Mouse (Mus musculus) gastrocnemius, postnatal 14 days (tissue): Measurements from ENCODE around the gene Sdad1. TPM values are rescaled to one million over a fixed set of nuclear protein-coding genes. Genes with fewer than 3 reads are reported as not detected.

Experiments
- DNase-seq: peaks from one replicate; pipeline ENCODE4 v3.0.0; 2021; ENCODE audit warnings: mixed read lengths
- intact Hi-C: fragments of 180-260 bp; cut with DNase I; formaldehyde crosslinking; loops from one replicate; pipeline ENCODE4 v1.15.1; 2025; ENCODE audit warnings: low total_unique reads
- total RNA-seq, 2 experiments: library from RNA; stranded (reverse); gene quantifications; 2 replicates each; pipeline ENCODE4 v1.2.3; 2021

The Sdad1 gene
- total RNA-seq, 2 experiments from 2014 or later, result 16.2 TPM

- intact Hi-C loops, result no loop called here
- no peak for DNase-seq
Observed at GRCm38 (mm10) chr5:92252797-92253343, 57.4 kb downstream of the Sdad1 start.

- no peak for DNase-seq
- intact Hi-C loops, result no loop called here
Observed at GRCm38 (mm10) chr5:92252031-92252430, 58.2 kb downstream of the Sdad1 start.

- DNase-seq, result no peak
- intact Hi-C loops, result no loop called here
Observed at GRCm38 (mm10) chr5:92248614-92249013, 61.7 kb downstream of the Sdad1 start.

- intact Hi-C loops, result no loop called here
- DNase-seq, result no peak
Observed at GRCm38 (mm10) chr5:92245483-92245882, 64.8 kb downstream of the Sdad1 start.

- intact Hi-C loops, result loop anchor here (5.0 kb wide), 1 partner anchor 53 kb away; no protein-coding TSS in a partner anchor
- DNase-seq, result no peak
Observed at GRCm38 (mm10) chr5:92244900-92245299, 65.4 kb downstream of the Sdad1 start.

- intact Hi-C loops, result loop anchor here (5.0 kb wide), 1 partner anchor 48 kb away; no protein-coding TSS in a partner anchor
- DNase-seq, result no peak
Observed at GRCm38 (mm10) chr5:92240769-92241168, 69.5 kb downstream of the Sdad1 start.

GRCm38 (mm10) chr5:92239333-92240232 is 70.7 kb downstream of the Sdad1 start:
- peak; percentile 43 for DNase-seq
- intact Hi-C loops, result loop anchor here (5.0 kb wide), 1 partner anchor 47 kb away; no protein-coding TSS in a partner anchor

- intact Hi-C loops, result no loop called here
- DNase-seq, result no peak
Observed at GRCm38 (mm10) chr5:92234939-92235557, 75.2 kb downstream of the Sdad1 start.

Other genes starting within 250 kb of the Sdad1 start
- gene G3bp2, start 226.8 kb downstream of the Sdad1 start, total RNA-seq, result 10 to 100 TPM; 54.5 to 55.8 TPM
- 10 to 100 TPM; 53.9 to 61.5 TPM for gene Uso1, start 172.5 kb downstream of the Sdad1 start, total RNA-seq
- gene U90926, start 95.1 kb downstream of the Sdad1 start, total RNA-seq, result not detected
- under 1 TPM in 1 of 2 experiments, not detected in 1; 0.08 TPM for gene Ppef2, start 54.2 kb downstream of the Sdad1 start, total RNA-seq
- 1 to 10 TPM; 5.7 to 8.3 TPM for gene Naaa, start 32.3 kb downstream of the Sdad1 start, total RNA-seq
- gene Cxcl9, start 17.6 kb upstream of the Sdad1 start, total RNA-seq, result 1 to 10 TPM in 1 of 2 experiments, under 1 TPM in 1; 0.90 to 1.4 TPM
- 100 to 1,000 TPM; 314 to 411 TPM for gene Art3, start 21.3 kb upstream of the Sdad1 start, total RNA-seq
- gene Cxcl10, start 38.4 kb upstream of the Sdad1 start, total RNA-seq, result under 1 TPM; 0.29 to 0.51 TPM
- gene Nup54, start 124.7 kb upstream of the Sdad1 start, total RNA-seq, result 1 to 10 TPM; 8.9 to 9.9 TPM
- 10 to 100 TPM; 71.7 to 79.2 TPM for gene Scarb2, start 196.4 kb upstream of the Sdad1 start, total RNA-seq
- not detected for gene Fam47e, start 244.6 kb upstream of the Sdad1 start, total RNA-seq